Mouse (Mus musculus) C2C12 (cell line): Measurements from ENCODE around the gene Iglon5.

Experiments used
- CEBPB ChIP-seq: IDR thresholded peaks from one replicate; pipeline ENCODE4 v1.6.1; 2011; ENCODE audit warnings: low read depth, mild to moderate bottlenecking, control low read depth, moderate library complexity
- CTCF ChIP-seq: IDR thresholded peaks from one replicate; pipeline ENCODE4 v1.5.1; 2011; ENCODE audit not compliant: control insufficient read depth, insufficient read depth, insufficient read length
- FOSL1 ChIP-seq: IDR thresholded peaks from one replicate; pipeline ENCODE4 v1.8.0; 2011; ENCODE audit warnings: mild to moderate bottlenecking, low read length; ENCODE audit not compliant: poor library complexity, insufficient read depth, severe bottlenecking
- MAX ChIP-seq: IDR thresholded peaks from one replicate; pipeline ENCODE4 v1.6.1; 2011; ENCODE audit warnings: mild to moderate bottlenecking, control low read depth
- MYOD1 ChIP-seq: IDR thresholded peaks from one replicate; pipeline ENCODE4 v1.6.1; 2011; ENCODE audit warnings: low read depth; ENCODE audit not compliant: control insufficient read depth, insufficient read length
- MYOG ChIP-seq: IDR thresholded peaks from one replicate; pipeline ENCODE4 v1.6.1; 2011; ENCODE audit not compliant: control insufficient read depth, insufficient read length; ENCODE audit errors: extremely low read depth
- USF1 ChIP-seq: IDR thresholded peaks from one replicate; pipeline ENCODE4 v1.6.1; 2011; ENCODE audit warnings: low read depth, mild to moderate bottlenecking, control low read depth, moderate library complexity

DNA sequence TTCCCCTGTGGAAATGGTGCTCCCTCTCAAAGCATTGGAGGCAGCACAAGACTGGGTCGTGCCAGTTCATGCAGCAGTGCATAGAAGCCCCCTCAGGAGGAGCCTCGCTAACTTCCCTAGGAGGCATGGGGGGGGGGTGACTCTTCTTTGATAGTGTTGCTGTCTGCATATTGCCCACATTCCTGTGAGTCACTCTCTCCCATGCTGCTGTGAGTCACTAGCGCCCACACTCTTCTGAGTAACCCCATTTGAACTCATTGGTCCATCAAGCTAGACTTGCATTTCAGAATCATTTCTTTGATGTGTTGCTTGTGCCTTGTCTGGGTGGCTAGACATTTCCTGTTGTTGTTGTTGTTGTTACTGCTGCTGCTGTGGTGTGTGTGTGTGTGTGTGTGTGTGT lies 8.7 kb downstream of the Iglon5 start:
- no peak for TF ChIP-seq CTCF
- TF ChIP-seq MAX, result peak; percentile 60
- TF ChIP-seq MYOG, result no peak
- no peak for TF ChIP-seq CEBPB
- peak; percentile 78 for TF ChIP-seq FOSL1
- TF ChIP-seq USF1, result no peak
- TF ChIP-seq MYOD1, result no peak
